Mouse (Mus musculus) hindbrain, embryonic 12.5 days (tissue): Measurements from ENCODE around the gene Vps53. TPM values are rescaled to one million over a fixed set of nuclear protein-coding genes. Genes with fewer than 3 reads are reported as not detected.

Experiments
- ATAC-seq: fragments of 200-750 bp; cut with Nextera tagmentation; 2 replicates; pipeline ENCODE4 v1.8.0; 2017; ENCODE audit warnings: moderate TSS enrichment; ENCODE audit not compliant: low FRiP score
- H3K27ac ChIP-seq: fragments of 300-500 bp; sonication (generic); 2 replicates; pipeline ENCODE4 v1.5.1; 2016; ENCODE audit warnings: mild to moderate bottlenecking
- H3K27me3 ChIP-seq: fragments of 300-500 bp; sonication (generic); 2 replicates; pipeline ENCODE4 v1.6.1; 2016; ENCODE audit warnings: mild to moderate bottlenecking
- H3K36me3 ChIP-seq: fragments of 300-500 bp; sonication (generic); 2 replicates; pipeline ENCODE4 v1.6.1; 2016; ENCODE audit warnings: mild to moderate bottlenecking
- H3K4me1 ChIP-seq: fragments of 300-500 bp; sonication (generic); 2 replicates; pipeline ENCODE4 v1.6.1; 2016
- H3K4me2 ChIP-seq: fragments of 300-500 bp; sonication (generic); replicated peaks from 2 replicates; pipeline ENCODE4 v1.6.1; 2016; ENCODE audit warnings: mild to moderate bottlenecking
- H3K4me3 ChIP-seq: fragments of 300-500 bp; sonication (generic); 2 replicates; pipeline ENCODE4 v1.5.1; 2016; ENCODE audit warnings: mild to moderate bottlenecking
- H3K9ac ChIP-seq: fragments of 300-500 bp; sonication (generic); 2 replicates; pipeline ENCODE4 v1.6.1; 2016; ENCODE audit warnings: mild to moderate bottlenecking, moderate library complexity
- H3K9me3 ChIP-seq: fragments of 300-500 bp; sonication (generic); replicated peaks from 2 replicates; pipeline ENCODE4 v1.6.1; 2016; ENCODE audit warnings: mild to moderate bottlenecking
- WGBS: fragments of 180-500 bp; shearing (Covaris S2); methylation state at CpG from one replicate; pipeline ENCODE4 v1.1.7; 2016; 5-methylcytosine and 5-hydroxymethylcytosine counted together
- polyA plus RNA-seq: library from polyadenylated mRNA; unstranded; fragments of >200 nt; fragmentation: Nextera tagmentation; extraction: Ambion mirVana; gene quantifications from 2 replicates; pipeline ENCODE4 v1.2.1, GENCODE M21; 2016

Vps53 gene
- polyA plus RNA-seq, 1 experiment from 2014 or later: 60.6 TPM

DNA sequence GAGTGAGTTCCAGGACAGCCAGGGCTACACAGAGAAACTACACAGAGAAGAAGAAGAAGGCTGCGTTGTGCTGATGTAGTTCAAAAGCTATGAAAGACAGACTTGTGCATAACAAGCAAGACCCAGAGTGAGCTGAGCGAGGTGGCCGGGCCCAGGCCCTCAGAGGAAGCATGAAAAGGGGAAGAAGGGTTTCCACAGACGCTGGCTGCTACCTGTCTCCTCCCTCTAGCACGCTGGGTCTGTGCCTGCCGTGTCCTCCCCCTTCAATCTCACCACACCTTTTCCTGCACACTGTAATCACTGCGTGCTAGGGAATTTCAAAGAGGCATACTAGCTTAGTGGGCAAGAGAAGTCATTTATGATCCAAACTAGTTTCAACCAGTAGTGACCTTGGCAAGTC lies 115.0 kb downstream of the Vps53 start:
- ATAC-seq: no peak

DNA sequence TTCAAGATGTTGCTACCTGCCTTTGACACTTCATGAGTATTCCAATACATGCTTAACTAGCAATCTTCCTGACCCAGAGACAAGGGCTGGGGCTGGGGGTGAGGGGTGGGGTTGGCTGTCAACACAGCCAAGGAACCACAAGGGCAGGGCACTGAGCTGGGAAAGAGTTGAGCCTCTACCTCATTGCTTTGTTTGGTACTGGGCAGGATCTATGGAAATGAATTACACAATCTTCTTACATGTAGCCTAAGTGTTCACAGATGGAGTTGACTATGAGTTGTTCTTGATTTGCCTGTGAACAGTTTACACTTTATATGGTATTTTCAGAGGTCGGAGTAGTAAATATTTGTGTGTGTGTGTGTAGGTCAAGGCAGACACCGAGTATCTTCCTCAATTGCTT lies 118.5 kb downstream of the Vps53 start:
- no peaks in the 10 kb centered on the region for H3K9me3 ChIP-seq
- no peak overlapping the region for H3K9ac ChIP-seq
- ATAC-seq: no peak
- H3K4me3 ChIP-seq: no peak overlapping the region
- peaks cover 25% of the 10 kb centered on the region for H3K36me3 ChIP-seq
- H3K27ac ChIP-seq: no peak overlapping the region
- WGBS: 93% methylated on average over 2 of the region's 2 CpGs
- H3K4me2 ChIP-seq: no peak overlapping the region
- 0 out of 2 replicates have a peak, but pooled peaks cover 4% of the 10 kb centered on the region for H3K4me1 ChIP-seq
- H3K27me3 ChIP-seq: no peaks in the 10 kb centered on the region

More for the DNA sequence above, 115.0 kb downstream of the Vps53 start:
- Histone ChIP-seq H3K27me3 (no peaks in the 10 kb centered on the region), H3K4me2 (no peak overlapping the region), H3K4me3 (no peak overlapping the region), H3K4me1 (0 out of 2 replicates have a peak, but pooled peaks cover 4% of the 10 kb centered on the region), H3K36me3 (peaks cover 35% of the 10 kb centered on the region), H3K9ac (no peak overlapping the region), H3K9me3 (no peaks in the 10 kb centered on the region), H3K27ac (no peak overlapping the region)
- WGBS: 93% methylated on average over 7 of the region's 7 CpGs

DNA sequence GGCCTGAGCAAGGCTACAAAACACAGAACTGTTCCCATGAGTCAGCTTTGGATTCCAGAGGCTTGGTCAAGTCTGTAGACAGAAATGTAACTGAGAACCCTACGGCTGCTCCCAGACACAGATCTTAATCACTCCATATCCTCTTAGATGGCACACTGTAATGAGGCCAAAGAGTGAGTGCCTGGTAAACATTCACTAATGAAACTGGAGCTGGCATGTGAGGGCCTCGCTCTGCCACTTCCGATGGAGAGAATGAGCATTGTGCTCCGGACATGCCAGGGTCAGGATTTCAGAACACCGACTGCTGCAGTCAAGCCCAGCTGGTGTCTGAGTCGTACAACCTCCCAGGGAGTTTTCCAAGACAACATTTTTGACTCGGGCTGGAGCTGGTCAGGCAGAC lies 119.5 kb downstream of the Vps53 start:
- 65% methylated on average over 7 of the region's 7 CpGs for WGBS
- no peak overlapping the region; the same call in 1 of the 2 replicates for H3K27ac ChIP-seq
- ATAC-seq: no peak
- no peak overlapping the region for H3K9ac ChIP-seq
- no peak overlapping the region for H3K4me3 ChIP-seq
- 0 out of 2 replicates have a peak, but pooled peaks cover 4% of the 10 kb centered on the region for H3K4me1 ChIP-seq
- H3K36me3 ChIP-seq: peaks cover 20% of the 10 kb centered on the region
- no peak overlapping the region for H3K4me2 ChIP-seq
- no peaks in the 10 kb centered on the region for H3K27me3 ChIP-seq
- H3K9me3 ChIP-seq: no peaks in the 10 kb centered on the region

DNA sequence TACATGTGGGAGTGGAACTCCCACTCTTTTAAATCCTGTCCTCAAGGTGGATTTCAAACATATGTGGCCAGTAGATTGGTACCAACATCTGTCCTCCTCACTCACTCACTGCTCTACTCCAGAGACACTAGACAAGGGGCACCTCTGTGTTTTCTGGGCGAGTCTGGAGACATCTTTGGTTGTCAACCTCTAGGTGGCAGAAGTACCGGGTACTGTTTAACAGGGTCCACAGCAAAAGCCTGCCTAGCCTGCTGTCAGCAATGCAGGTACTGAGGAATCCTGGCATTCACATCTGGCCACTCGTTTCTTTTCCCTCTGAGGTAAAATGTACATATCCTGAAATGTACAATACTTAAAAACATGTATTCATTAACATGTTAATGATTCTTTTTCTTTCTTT lies 123.0 kb downstream of the Vps53 start:
- H3K36me3 ChIP-seq: peaks cover 4% of the 10 kb centered on the region; the same call in 1 of the 2 replicates
- no peak for ATAC-seq
- peaks cover 7% of the 10 kb centered on the region; the same call in 1 of the 2 replicates for H3K4me1 ChIP-seq
- no peak overlapping the region for H3K4me3 ChIP-seq
- H3K27me3 ChIP-seq: no peaks in the 10 kb centered on the region
- H3K27ac ChIP-seq: no peak overlapping the region
- no peak overlapping the region for H3K9ac ChIP-seq
- 27% methylated on average over 3 of the region's 3 CpGs for WGBS
- H3K9me3 ChIP-seq: no peaks in the 10 kb centered on the region
- no peak overlapping the region for H3K4me2 ChIP-seq

DNA sequence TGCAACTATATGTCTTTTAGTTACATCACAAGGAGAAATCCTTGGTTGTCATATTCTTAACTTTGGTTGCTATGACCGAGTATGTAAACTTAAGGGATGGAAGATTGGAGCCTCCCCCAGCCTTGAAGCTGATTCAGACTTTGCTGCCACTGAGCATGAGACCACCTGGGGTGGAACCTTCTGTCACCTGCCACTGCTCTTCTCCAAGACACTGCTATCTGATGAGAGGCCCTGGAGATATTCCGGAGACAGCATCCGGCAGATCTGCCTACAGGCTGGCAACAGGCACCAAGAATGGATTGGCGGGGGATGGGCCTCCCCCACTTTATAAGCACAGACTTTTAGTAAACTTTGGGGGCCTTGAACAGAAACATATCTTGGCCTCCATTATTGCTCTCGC lies 127.0 kb downstream of the Vps53 start:
- no peak overlapping the region for H3K4me3 ChIP-seq
- H3K27me3 ChIP-seq: no peaks in the 10 kb centered on the region
- ATAC-seq: no peak
- H3K4me1 ChIP-seq: peaks cover 3% of the 10 kb centered on the region; the same call in 1 of the 2 replicates
- H3K36me3 ChIP-seq: no peaks in the 10 kb centered on the region
- no peak overlapping the region for H3K27ac ChIP-seq
- no peak overlapping the region for H3K9ac ChIP-seq
- 84% methylated on average over 5 of the region's 5 CpGs for WGBS
- H3K9me3 ChIP-seq: no peaks in the 10 kb centered on the region
- no peak overlapping the region for H3K4me2 ChIP-seq

DNA sequence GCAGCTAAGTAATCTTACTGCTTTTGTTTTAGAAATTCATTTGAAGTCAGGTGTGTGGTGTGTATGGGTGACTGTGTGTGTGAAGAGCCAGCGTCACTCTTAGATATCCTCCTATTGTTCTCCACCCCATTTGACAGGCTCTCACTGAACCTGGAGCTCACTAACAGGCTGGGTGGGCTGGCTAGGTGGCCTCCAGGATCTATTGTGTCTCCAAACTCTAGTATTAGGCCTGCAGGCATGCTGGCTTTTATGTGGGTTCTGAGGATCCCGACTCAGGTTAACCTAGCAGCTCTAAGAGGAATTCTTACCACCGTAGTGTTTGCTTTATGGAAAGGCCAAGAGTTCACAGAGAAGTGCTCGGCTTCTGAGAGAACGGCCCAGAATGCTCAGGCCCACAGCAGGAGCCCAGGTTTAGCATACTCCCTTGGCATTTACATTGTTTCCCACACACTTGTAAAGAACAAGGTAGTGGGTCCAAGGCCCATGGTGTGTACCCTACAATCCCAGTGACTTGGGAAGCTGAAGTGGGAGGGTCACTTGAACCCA lies 128.4 kb downstream of the Vps53 start:
- Histone ChIP-seq H3K9ac (no peak overlapping the region), H3K36me3 (peaks cover 6% of the 10 kb centered on the region), H3K4me1 (peaks cover 3% of the 10 kb centered on the region; the same call in 1 of the 2 replicates), H3K4me2 (no peak overlapping the region), H3K4me3 (no peak overlapping the region), H3K27me3 (no peaks in the 10 kb centered on the region), H3K9me3 (no peaks in the 10 kb centered on the region), H3K27ac (no peak overlapping the region)
- WGBS: 46% methylated on average over 5 of the region's 5 CpGs
- ATAC-seq: no peak

DNA sequence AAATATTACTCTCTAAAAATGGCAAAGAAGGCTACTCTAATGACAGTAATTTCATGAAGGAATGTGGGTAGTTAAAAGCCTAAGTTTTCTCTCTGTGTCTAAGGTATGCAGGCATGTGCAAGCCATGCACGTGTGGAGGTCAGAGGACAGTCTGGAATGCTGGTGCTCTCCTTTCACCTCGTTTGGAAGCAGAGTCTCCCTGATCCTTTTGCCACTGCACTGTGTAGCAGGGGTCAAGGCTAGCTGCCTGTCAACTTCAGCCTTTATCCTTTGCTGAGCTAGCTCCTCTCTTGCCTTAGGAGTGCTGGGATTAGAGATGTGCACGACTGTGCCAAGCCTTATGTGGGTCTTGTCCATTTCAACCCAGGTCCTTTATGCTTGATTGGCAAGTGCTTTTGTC lies 128.9 kb downstream of the Vps53 start:
- Histone ChIP-seq H3K4me2 (no peak overlapping the region), H3K27me3 (no peaks in the 10 kb centered on the region), H3K4me3 (no peak overlapping the region), H3K9ac (no peak overlapping the region), H3K36me3 (peaks cover 6% of the 10 kb centered on the region), H3K9me3 (no peaks in the 10 kb centered on the region), H3K27ac (no peak overlapping the region), H3K4me1 (peaks cover 3% of the 10 kb centered on the region; the same call in 1 of the 2 replicates)
- WGBS: 35% methylated on average over 3 of the region's 3 CpGs
- no peak for ATAC-seq

DNA sequence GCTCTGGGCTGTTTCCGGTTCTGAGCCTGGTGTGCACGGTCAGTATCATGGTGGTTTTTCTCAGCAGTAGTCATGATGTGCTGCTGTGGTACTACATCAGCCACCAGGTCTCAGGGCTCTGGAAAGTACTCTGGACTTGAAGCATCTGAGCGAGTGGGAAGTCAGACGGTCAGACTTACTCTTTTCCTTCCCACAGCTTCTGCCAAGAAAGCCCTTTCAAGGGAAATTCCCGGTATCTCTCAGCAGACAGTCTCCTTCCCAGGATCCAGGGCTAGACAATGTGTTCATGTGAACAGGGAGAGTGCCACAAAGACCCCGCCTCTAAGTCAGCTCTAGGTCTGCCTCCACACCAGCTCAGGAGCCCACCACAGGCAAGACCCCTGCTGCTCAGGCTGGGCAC lies 134.1 kb downstream of the Vps53 start:
- Histone ChIP-seq H3K36me3 (peaks cover 13% of the 10 kb centered on the region), H3K4me3 (no peak overlapping the region), H3K4me2 (no peak overlapping the region), H3K27me3 (no peaks in the 10 kb centered on the region), H3K9me3 (no peaks in the 10 kb centered on the region), H3K27ac (no peak overlapping the region), H3K9ac (no peak overlapping the region), H3K4me1 (peaks cover 14% of the 10 kb centered on the region)
- no peak for ATAC-seq
- WGBS: 81% methylated on average over 6 of the region's 6 CpGs

DNA sequence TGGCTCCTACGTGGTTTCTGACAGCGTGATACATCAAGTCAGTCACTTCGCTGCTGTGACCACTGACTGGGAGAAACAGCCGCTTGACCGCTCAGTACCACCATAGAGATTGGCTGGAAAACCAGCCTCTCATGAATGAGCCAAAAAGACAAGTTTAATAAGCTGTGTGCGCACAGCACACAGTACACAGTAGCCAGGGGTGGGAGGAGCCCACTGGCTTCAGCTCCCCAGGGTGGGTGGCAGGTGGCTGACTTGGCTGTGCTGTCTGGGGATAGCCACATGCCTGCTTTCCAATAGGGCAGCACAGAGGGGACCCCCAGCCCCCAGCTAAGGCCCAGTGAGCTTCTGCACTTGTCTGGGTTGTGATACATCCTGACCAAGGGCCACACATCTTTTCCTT lies 135.0 kb downstream of the Vps53 start:
- WGBS: 68% methylated on average over 6 of the region's 6 CpGs
- peak overlapping the region; percentile 23; the same call in 1 of the 2 replicates for H3K27ac ChIP-seq

DNA sequence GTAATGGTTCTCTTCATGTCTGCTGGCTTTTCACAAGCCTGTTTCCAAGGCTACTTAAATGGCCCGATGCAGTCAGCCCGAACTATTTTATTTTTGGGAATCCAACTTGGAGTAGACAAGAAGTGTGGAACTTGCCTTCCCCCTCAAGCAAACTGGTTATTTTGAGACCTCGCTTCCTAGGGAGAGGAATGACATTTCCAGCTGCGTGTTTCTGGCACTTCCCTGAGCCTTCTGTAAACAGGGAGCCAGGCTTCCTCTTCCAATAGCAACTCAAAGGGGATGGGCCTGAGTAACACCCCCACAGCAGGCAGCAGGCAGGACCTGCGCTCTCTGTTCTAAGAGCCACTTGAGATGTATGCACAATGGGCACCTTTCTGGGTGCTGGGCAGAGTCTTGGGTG lies 136.6 kb downstream of the Vps53 start:
- H3K4me1 ChIP-seq: peaks cover 14% of the 10 kb centered on the region
- H3K27ac ChIP-seq: no peak overlapping the region
- H3K36me3 ChIP-seq: peaks cover 13% of the 10 kb centered on the region
- no peaks in the 10 kb centered on the region for H3K27me3 ChIP-seq
- H3K4me2 ChIP-seq: no peak overlapping the region
- H3K9ac ChIP-seq: no peak overlapping the region
- no peak for ATAC-seq
- 37% methylated on average over 5 of the region's 5 CpGs for WGBS
- H3K4me3 ChIP-seq: no peak overlapping the region
- H3K9me3 ChIP-seq: no peaks in the 10 kb centered on the region

More for the DNA sequence above, 135.0 kb downstream of the Vps53 start:
- no peak overlapping the region for H3K9ac ChIP-seq
- ATAC-seq: peak; percentile 48; the same call in 1 of the 2 replicates
- peaks cover 13% of the 10 kb centered on the region for H3K36me3 ChIP-seq
- H3K9me3 ChIP-seq: no peaks in the 10 kb centered on the region
- no peak overlapping the region for H3K4me2 ChIP-seq
- H3K4me1 ChIP-seq: peaks cover 14% of the 10 kb centered on the region
- no peak overlapping the region for H3K4me3 ChIP-seq
- H3K27me3 ChIP-seq: no peaks in the 10 kb centered on the region

DNA sequence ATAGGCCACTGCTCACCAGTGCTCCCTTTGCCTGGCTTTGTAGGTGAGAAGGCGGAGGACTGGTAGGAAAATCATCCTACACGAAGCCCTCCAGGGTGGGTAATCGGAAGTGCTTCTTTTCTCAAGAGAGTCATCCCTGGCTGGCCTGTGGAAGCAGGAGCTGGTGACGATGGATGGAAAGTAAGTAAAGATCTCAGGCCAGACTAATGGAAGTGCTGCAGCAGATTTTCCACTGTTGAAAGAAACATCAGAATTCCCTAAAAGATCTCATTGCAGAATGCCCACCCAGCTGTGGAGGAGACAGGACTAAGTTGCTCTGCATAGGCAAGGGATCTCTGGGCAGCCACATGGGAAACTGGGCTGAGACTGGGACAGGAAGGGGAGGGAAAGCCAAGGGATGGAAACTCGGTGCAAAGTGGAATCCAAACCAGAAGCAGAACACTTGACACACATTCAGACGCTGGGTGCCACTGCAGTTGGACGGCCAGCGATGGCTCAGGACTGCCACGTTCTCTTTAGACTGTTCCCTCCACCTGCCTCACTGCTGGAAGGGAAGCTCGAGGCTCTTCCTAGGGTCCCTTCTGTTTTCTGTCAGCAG lies 137.3 kb downstream of the Vps53 start:
- H3K9ac ChIP-seq: no peak overlapping the region
- H3K27ac ChIP-seq: no peak overlapping the region
- 59% methylated on average over 10 of the region's 10 CpGs for whole genome bisulfite sequencing
- H3K4me2 ChIP-seq: no peak overlapping the region
- H3K36me3 ChIP-seq: peaks cover 13% of the 10 kb centered on the region
- no peaks in the 10 kb centered on the region for H3K27me3 ChIP-seq
- H3K4me1 ChIP-seq: peaks cover 14% of the 10 kb centered on the region
- no peak for ATAC-seq
- H3K9me3 ChIP-seq: no peaks in the 10 kb centered on the region
- H3K4me3 ChIP-seq: no peak overlapping the region

DNA sequence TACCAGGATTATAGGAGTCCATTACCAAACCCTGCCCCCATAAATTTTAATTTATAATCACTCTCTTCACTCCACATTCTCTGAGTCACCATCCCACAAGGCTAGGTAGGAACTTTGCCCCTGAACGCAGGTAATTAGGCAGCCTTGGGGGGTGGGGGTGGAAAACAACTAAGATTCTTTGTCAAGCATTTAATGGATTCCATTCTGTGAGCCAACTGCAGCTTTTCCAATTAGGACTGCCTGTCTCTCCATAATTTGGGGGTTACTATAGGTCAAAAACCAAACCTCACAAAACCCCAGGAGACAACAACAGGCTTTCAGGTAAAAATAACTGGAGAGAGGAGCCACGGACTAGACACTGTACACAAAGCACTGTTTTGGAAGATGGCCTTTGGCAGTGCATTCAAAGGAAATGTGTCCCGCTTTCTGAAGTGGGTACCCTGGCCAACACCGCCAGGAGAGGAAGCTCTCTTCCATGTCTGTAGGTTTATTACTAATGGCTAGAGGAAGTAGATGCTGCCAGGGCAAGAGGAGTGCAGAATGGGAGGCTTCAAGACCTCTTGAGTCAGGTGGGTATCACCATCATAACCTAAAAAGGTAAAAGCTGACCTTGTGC lies 138.6 kb downstream of the Vps53 start:
- no peaks in the 10 kb centered on the region for H3K27me3 ChIP-seq
- no peak for ATAC-seq
- 80% methylated on average over 4 of the region's 4 CpGs for WGBS

More for the DNA sequence above, 138.6 kb downstream of the Vps53 start:
- peaks cover 7% of the 10 kb centered on the region; the same call in 1 of the 2 replicates for H3K36me3 ChIP-seq
- no peak overlapping the region for H3K27ac ChIP-seq
- H3K4me1 ChIP-seq: peaks cover 14% of the 10 kb centered on the region
- H3K4me3 ChIP-seq: no peak overlapping the region
- H3K9ac ChIP-seq: no peak overlapping the region
- H3K4me2 ChIP-seq: no peak overlapping the region
- no peaks in the 10 kb centered on the region for H3K9me3 ChIP-seq
